Mouse (Mus musculus) adrenal gland, adult 18-20 months (tissue): ENCODE results near the gene Gm10563. TPM values are rescaled to one million over a fixed set of nuclear protein-coding genes. Genes with fewer than 3 reads are reported as not detected.
"Not testable (repeated sequence)": the region's sequence is repeated elsewhere in the genome, so short reads cannot be mapped to it uniquely, and the experiment has no call there.

Experiments
- DNase-seq, 2 experiments: peaks; one replicate each; pipeline ENCODE4 v3.0.0; 2021 to 2022; ENCODE audit warnings: low spot score in 2 of 2
- long read RNA-seq, 2 experiments: library from polyadenylated mRNA; stranded (forward); transcript quantifications; one replicate each; pipeline ENCODE4 v2.0.0; 2021
- total RNA-seq, 2 experiments: library from RNA; stranded (reverse); gene quantifications; 1 replicate in 1 of 2; 2 replicates in 1 of 2; pipeline ENCODE4 v1.2.3; 2021

Gm10563 gene
- total RNA-seq, result not detected
- long read RNA-seq, experiment 1, partial matches to known transcripts, result 0 of 2 reads
- long read RNA-seq, experiment 1, other reads (novel, unspliced or antisense), result 2 of 2 reads
- long read RNA-seq, experiment 2, partial matches to known transcripts, result 0 of 9 reads
- long read RNA-seq, experiment 2, other reads (novel, unspliced or antisense), result 9 of 9 reads

- not testable (repeated sequence) for DNase-seq
Measured at GRCm38 (mm10) chr4:155645308-155645707, at the start of gene Gm10563. Gm10563 (minus strand) TSS chr4:155645408.

- DNase-seq, result peak; percentile 59 to 63
Measured at GRCm38 (mm10) chr4:155694482-155695401, 49.5 kb upstream of the Gm10563 start.

- peak; percentile 75 to 79 for DNase-seq
Measured at GRCm38 (mm10) chr4:155694111-155694481, 48.9 kb upstream of the Gm10563 start, which contains the start of gene Fndc10. Fndc10 (plus strand) TSS chr4:155694342.

GRCm38 (mm10) chr4:155692421-155692820, 47.2 kb upstream of the Gm10563 start:
- no peak for DNase-seq

GRCm38 (mm10) chr4:155690571-155691375, 45.6 kb upstream of the Gm10563 start:
- no peak for DNase-seq

GRCm38 (mm10) chr4:155687764-155688163, 42.6 kb upstream of the Gm10563 start:
- not testable (repeated sequence) for DNase-seq

- not testable (repeated sequence) for DNase-seq
Measured at GRCm38 (mm10) chr4:155683670-155684277, 38.6 kb upstream of the Gm10563 start.

GRCm38 (mm10) chr4:155675991-155676390, 30.8 kb upstream of the Gm10563 start:
- DNase-seq, result no peak

GRCm38 (mm10) chr4:155672082-155672481, 26.9 kb upstream of the Gm10563 start:
- DNase-seq, result no peak

- not testable (repeated sequence) for DNase-seq
Measured at GRCm38 (mm10) chr4:155670236-155670635, 25.0 kb upstream of the Gm10563 start.

GRCm38 (mm10) chr4:155669598-155670075, 24.4 kb upstream of the Gm10563 start:
- no peak for DNase-seq

- peak; percentile 94 to 96 for DNase-seq
Measured at GRCm38 (mm10) chr4:155668689-155669597, 23.7 kb upstream of the Gm10563 start, which contains the start of gene Mib2. Mib2 (minus strand) TSS chr4:155669198.

GRCm38 (mm10) chr4:155666903-155667302, 21.7 kb upstream of the Gm10563 start:
- DNase-seq, result no peak

- peak in 1 of 2 experiments; percentile 31 for DNase-seq
Measured at GRCm38 (mm10) chr4:155660641-155661040, 15.4 kb upstream of the Gm10563 start.

- no peak for DNase-seq
Measured at GRCm38 (mm10) chr4:155658961-155659360, 13.8 kb upstream of the Gm10563 start.

GRCm38 (mm10) chr4:155656214-155656751, 11.1 kb upstream of the Gm10563 start:
- no peak for DNase-seq

GRCm38 (mm10) chr4:155654456-155655298, 9.5 kb upstream of the Gm10563 start:
- no peak for DNase-seq

GRCm38 (mm10) chr4:155654183-155654455, 8.9 kb upstream of the Gm10563 start:
- no peak for DNase-seq
